Mouse (Mus musculus) heart, embryonic 16.5 days (tissue): Measurements from ENCODE around the gene Rpl6. TPM values are rescaled to one million over a fixed set of nuclear protein-coding genes. Genes with fewer than 3 reads are reported as not detected.
A peak's percentile ranks its signal among the peaks of the same experiment; 100 is the strongest.

Experiments used
- ATAC-seq: fragments of 200-750 bp; cut with Nextera tagmentation; replicated peaks from 2 replicates; pipeline ENCODE4 v1.8.0; 2017; ENCODE audit warnings: moderate number of reproducible peaks; ENCODE audit not compliant: insufficient read depth, low FRiP score; ENCODE audit errors: extremely low read depth
- H3K27ac ChIP-seq: fragments of 300-500 bp; sonication (generic); 2 replicates; pipeline ENCODE4 v1.5.1; 2014; ENCODE audit warnings: mild to moderate bottlenecking, low read length, control low read depth, moderate library complexity
- H3K27me3 ChIP-seq: fragments of 300-500 bp; sonication (generic); 2 replicates; pipeline ENCODE4 v1.6.1; 2014; ENCODE audit warnings: low read length, mixed read lengths; ENCODE audit not compliant: control insufficient read depth, insufficient read depth
- H3K36me3 ChIP-seq: fragments of 300-500 bp; sonication (generic); 2 replicates; pipeline ENCODE4 v1.6.1; 2014; ENCODE audit not compliant: control insufficient read depth, insufficient read depth
- H3K4me1 ChIP-seq: fragments of 300-500 bp; sonication (generic); 2 replicates; pipeline ENCODE4 v1.6.1; 2014; ENCODE audit warnings: low read length, mixed read lengths; ENCODE audit not compliant: control insufficient read depth, insufficient read depth
- H3K4me2 ChIP-seq: fragments of 300-500 bp; sonication (generic); 2 replicates; pipeline ENCODE4 v1.6.1; 2014; ENCODE audit warnings: low read depth, mild to moderate bottlenecking, control low read depth, low read length
- H3K4me3 ChIP-seq: fragments of 300-500 bp; sonication (generic); 2 replicates; pipeline ENCODE4 v1.5.1; 2014; ENCODE audit warnings: mild to moderate bottlenecking, control low read depth, low read length
- H3K9ac ChIP-seq: fragments of 300-500 bp; sonication (generic); 2 replicates; pipeline ENCODE4 v1.6.1; 2014; ENCODE audit warnings: low read length, control low read depth
- H3K9me3 ChIP-seq: fragments of 300-500 bp; sonication (generic); replicated peaks from 2 replicates; pipeline ENCODE4 v1.6.1; 2016; ENCODE audit warnings: low read length; ENCODE audit not compliant: control insufficient read depth
- WGBS: fragments of 180-500 bp; shearing (Covaris S2); extraction: QIAGEN DNeasy Blood & Tissue Kit; methylation state at CpG from one replicate; pipeline ENCODE4 v1.1.7; 2014; 5-methylcytosine and 5-hydroxymethylcytosine counted together
- polyA plus RNA-seq: library from polyadenylated mRNA; unstranded; fragments of >200 nt; fragmentation: Nextera tagmentation; extraction: Ambion mirVana; gene quantifications from 2 replicates; pipeline ENCODE4 v1.2.1, GENCODE M21; 2015

Rpl6 gene
- polyA plus RNA-seq, 1 experiment from 2014 or later = 345 TPM

DNA sequence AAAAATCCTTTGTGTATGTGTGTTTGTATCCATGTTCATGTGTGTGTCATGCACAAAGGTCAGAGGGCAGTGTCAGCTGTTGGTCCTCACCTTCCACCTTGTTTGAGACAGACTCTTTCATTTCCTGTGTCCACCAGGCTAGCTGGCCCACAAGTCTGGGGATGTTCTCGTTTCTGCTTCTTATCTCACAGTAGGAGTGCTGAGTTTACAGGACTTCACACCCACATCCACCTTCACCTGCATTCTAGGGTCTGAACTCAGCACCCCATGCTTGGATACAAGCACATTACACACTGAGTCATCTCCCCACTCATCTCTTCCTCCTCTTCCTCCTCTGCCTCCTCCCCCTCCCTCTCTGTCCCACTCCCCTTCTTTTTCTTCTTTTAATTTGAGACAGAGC, 38.0 kb downstream of the Rpl6 start:
- Histone ChIP-seq H3K36me3 (no peaks in the 10 kb centered on the region), H3K9me3 (no peaks in the 10 kb centered on the region), H3K4me1 (peaks cover 2% of the 10 kb centered on the region), H3K9ac (no peak overlapping the region), H3K27me3 (no peaks in the 10 kb centered on the region), H3K27ac (no peak overlapping the region), H3K4me3 (no peak overlapping the region), H3K4me2 (no peak overlapping the region)
- WGBS = 23% methylated on average over 1 of the region's 1 CpGs
- ATAC-seq = no peak

DNA sequence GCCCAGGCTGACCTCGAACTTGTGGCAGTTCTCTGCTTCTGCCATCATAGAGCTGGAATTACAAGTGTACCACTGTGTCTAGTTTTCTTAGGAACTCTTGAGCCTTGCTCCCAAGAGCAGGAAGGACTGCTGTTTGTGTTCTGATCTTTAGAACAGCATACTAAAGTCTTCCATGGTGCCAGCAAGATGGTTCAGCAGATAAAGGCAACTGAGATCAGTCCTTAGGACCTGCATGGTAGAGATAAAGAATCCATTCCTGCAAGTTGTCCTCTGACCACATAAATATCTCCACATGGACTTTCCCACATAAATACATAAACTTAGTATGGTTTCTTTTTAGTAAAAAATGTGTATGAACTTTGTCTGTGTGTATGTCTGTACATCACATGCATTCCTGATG, 38.4 kb downstream of the Rpl6 start:
- H3K4me3 ChIP-seq = no peak overlapping the region
- WGBS = 94% methylated on average over 1 of the region's 1 CpGs
- no peaks in the 10 kb centered on the region for H3K36me3 ChIP-seq
- no peak overlapping the region for H3K9ac ChIP-seq
- no peaks in the 10 kb centered on the region for H3K27me3 ChIP-seq
- peaks cover 2% of the 10 kb centered on the region for H3K4me1 ChIP-seq
- H3K27ac ChIP-seq = no peak overlapping the region
- ATAC-seq = no peak
- no peaks in the 10 kb centered on the region for H3K9me3 ChIP-seq
- H3K4me2 ChIP-seq = no peak overlapping the region

DNA sequence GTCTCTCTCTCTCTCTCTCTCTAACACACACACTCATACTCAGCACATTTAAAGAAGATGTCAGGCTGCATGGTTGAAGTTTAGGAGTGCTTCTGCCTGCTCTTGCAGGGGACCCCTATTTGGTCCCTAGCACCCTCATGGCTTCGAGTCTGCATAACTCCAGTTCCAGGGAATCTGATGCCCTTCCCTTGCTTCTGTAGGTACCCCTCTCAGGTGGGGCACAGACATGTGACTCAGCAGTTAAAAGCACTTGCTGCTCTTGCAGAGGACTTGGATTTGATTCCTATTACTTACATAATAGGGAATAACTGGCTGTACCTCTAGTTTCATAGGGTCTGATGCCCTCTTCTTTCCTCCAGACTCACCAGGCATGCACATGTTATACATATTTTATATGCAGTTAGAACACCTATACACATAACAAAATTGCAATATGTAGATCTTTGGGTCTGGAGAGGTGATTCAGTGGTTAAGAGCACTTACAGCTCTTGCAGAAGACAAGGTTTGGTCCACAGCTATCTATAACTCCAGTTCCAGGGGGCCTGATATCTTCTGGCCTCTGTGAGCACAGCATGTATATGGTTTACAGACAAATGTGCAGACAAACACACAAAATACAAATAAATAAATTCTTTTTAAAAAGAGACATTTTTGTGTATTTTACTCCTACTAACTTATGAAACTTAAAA, 39.5 kb downstream of the Rpl6 start:
- Histone ChIP-seq H3K27ac (no peak overlapping the region), H3K4me3 (no peak overlapping the region), H3K4me2 (no peak overlapping the region), H3K27me3 (no peaks in the 10 kb centered on the region), H3K9ac (no peak overlapping the region), H3K9me3 (no peaks in the 10 kb centered on the region), H3K36me3 (no peaks in the 10 kb centered on the region), H3K4me1 (peaks cover 2% of the 10 kb centered on the region)
- 87% methylated on average over 1 of the region's 1 CpGs for WGBS
- no peak for ATAC-seq

DNA sequence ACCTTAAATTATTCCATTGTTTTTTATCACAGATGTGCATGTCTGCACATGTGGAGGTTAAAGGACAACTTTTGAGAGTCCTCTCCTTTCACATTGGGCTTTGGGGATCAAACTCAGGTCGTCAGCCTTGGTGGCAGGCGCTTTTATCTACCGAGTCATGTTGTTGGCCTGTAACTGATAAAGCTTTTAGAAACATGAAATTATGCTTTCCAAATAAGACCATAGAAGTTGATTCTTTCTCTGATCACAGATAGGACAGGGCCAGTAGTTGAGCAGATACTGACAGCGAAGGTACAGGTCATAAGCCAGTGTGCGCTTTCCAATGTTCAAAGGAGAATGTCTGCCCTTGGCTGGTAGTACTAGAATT, 40.1 kb downstream of the Rpl6 start:
- 75% methylated on average over 5 of the region's 5 CpGs for WGBS
- no peaks in the 10 kb centered on the region for H3K9me3 ChIP-seq
- peaks cover 2% of the 10 kb centered on the region for H3K4me1 ChIP-seq
- H3K36me3 ChIP-seq = no peaks in the 10 kb centered on the region
- no peak overlapping the region for H3K4me3 ChIP-seq
- ATAC-seq = no peak
- no peaks in the 10 kb centered on the region for H3K27me3 ChIP-seq
- no peak overlapping the region for H3K4me2 ChIP-seq
- no peak overlapping the region for H3K27ac ChIP-seq
- H3K9ac ChIP-seq = no peak overlapping the region

GRCm38 (mm10) chr5:121245201-121245600, 40.9 kb downstream of the Rpl6 start:
- Histone ChIP-seq H3K4me1 (peaks cover 2% of the 10 kb centered on the region; the same call in 1 of the 2 replicates), H3K9ac (no peak overlapping the region), H3K9me3 (no peaks in the 10 kb centered on the region), H3K4me2 (no peak overlapping the region), H3K27ac (no peak overlapping the region), H3K4me3 (no peak overlapping the region), H3K27me3 (no peaks in the 10 kb centered on the region), H3K36me3 (no peaks in the 10 kb centered on the region)
- whole genome bisulfite sequencing = 82% methylated on average over 7 of the region's 7 CpGs
- no peak for ATAC-seq

DNA sequence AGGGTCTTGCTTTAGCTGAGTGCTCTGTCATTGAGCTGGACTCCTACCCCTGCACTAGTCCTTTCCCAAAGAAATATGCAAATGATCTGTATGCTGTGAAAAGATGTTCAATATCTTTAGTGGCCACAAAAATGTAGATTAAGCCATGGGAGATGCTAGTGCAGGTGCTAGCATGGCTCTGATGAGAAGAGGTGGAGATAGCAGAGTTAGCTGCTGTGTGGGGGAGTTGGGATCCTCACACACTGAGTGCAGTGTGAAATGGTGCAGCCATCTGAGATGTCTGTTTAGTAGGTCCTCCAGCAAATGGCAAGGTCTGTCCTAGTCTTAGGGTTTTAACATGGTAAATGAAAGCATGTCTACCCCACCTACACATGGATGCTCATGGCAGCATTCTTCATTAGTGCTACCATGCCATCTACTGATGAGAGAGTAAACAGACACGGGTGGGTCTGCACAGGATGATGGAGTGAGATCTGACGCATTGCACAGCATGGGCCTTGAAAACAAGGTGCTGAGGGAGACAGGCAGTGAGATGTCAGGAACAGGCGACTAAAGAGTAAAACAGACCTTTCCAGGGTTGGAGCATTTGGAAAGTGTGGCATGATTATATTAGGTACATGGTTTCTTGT, 44.6 kb downstream of the Rpl6 start:
- 47% methylated on average over 3 of the region's 3 CpGs for WGBS
- no peak for ATAC-seq
- no peak overlapping the region for H3K4me2 ChIP-seq

DNA sequence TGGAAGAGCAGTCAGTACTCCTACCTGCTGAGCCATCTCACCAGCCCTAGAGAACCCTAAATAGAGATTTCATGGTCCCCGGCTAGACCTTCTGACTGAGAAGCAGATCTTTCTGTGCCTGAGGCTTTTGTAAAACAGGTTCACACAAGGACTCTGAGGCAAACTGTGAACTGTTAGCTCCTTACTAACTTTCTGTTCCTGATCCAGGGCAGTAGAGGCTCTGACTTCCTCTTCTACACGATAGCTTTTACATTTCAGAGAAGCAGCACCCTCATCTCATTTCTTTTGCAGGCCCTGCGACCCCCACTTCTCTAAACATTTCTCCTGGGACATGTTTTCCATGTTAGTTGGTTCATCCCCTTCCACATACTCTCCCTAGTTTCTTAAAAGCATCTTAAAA, 45.4 kb downstream of the Rpl6 start:
- ATAC-seq = no peak
- Histone ChIP-seq H3K9me3 (no peaks in the 10 kb centered on the region), H3K27ac (no peak overlapping the region), H3K4me1 (peaks cover 5% of the 10 kb centered on the region; the same call in 1 of the 2 replicates), H3K27me3 (no peaks in the 10 kb centered on the region), H3K9ac (no peak overlapping the region), H3K4me2 (no peak overlapping the region), H3K36me3 (peaks cover 8% of the 10 kb centered on the region), H3K4me3 (no peak overlapping the region)
- 88% methylated on average over 3 of the region's 3 CpGs for WGBS

More for the DNA sequence above, 44.6 kb downstream of the Rpl6 start:
- no peak overlapping the region for H3K4me3 ChIP-seq
- H3K9ac ChIP-seq = no peak overlapping the region
- no peak overlapping the region for H3K27ac ChIP-seq
- H3K27me3 ChIP-seq = no peaks in the 10 kb centered on the region
- H3K9me3 ChIP-seq = no peaks in the 10 kb centered on the region
- peaks cover 5% of the 10 kb centered on the region; the same call in 1 of the 2 replicates for H3K4me1 ChIP-seq
- H3K36me3 ChIP-seq = peaks cover 2% of the 10 kb centered on the region

- H3K36me3 ChIP-seq = peaks cover 14% of the 10 kb centered on the region
- no peaks in the 10 kb centered on the region for H3K27me3 ChIP-seq
- peak; percentile 67; the same call in 1 of the 2 replicates for ATAC-seq
- H3K9me3 ChIP-seq = no peaks in the 10 kb centered on the region
- H3K4me1 ChIP-seq = peaks cover 3% of the 10 kb centered on the region; the same call in 1 of the 2 replicates
- 44% methylated on average over 8 of the region's 8 CpGs for WGBS
- 0 out of 2 replicates have a peak overlapping the region, but pooled peaks have one; percentile 12 for H3K9ac ChIP-seq
- no peak overlapping the region for H3K4me3 ChIP-seq
- peak overlapping the region; percentile 2; the same call in 1 of the 2 replicates for H3K27ac ChIP-seq
- H3K4me2 ChIP-seq = no peak overlapping the region
Observed at GRCm38 (mm10) chr5:121251813-121252212, 47.5 kb downstream of the Rpl6 start.

- no peak for ATAC-seq
- H3K4me2 ChIP-seq = no peak overlapping the region
Observed at GRCm38 (mm10) chr5:121253816-121254497, 49.7 kb downstream of the Rpl6 start.

More at GRCm38 (mm10) chr5:121253816-121254497, 49.7 kb downstream of the Rpl6 start:
- H3K9me3 ChIP-seq = no peaks in the 10 kb centered on the region
- H3K4me3 ChIP-seq = no peak overlapping the region
- no peak overlapping the region for H3K9ac ChIP-seq
- H3K4me1 ChIP-seq = peaks cover 3% of the 10 kb centered on the region; the same call in 1 of the 2 replicates
- peaks cover 16% of the 10 kb centered on the region for H3K36me3 ChIP-seq
- no peaks in the 10 kb centered on the region for H3K27me3 ChIP-seq
- 89% methylated on average over 18 of the region's 18 CpGs for WGBS
- no peak overlapping the region for H3K27ac ChIP-seq
